Mouse (Mus musculus) liver, embryonic 15.5 days (tissue): ENCODE measurements around the gene Stat2. TPM values are rescaled to one million over a fixed set of nuclear protein-coding genes. Genes with fewer than 3 reads are reported as not detected.
"Not testable (repeated sequence)": the region's sequence is repeated elsewhere in the genome, so short reads cannot be mapped to it uniquely, and the experiment has no call there.

Experiments used
- ATAC-seq: fragments of 200-750 bp; cut with Nextera tagmentation; 2 replicates; pipeline ENCODE4 v1.8.0; 2017; ENCODE audit warnings: moderate number of reproducible peaks, mild to moderate bottlenecking, moderate library complexity; ENCODE audit not compliant: insufficient read depth
- H3K27ac ChIP-seq: fragments of 300-500 bp; sonication (generic); replicated peaks from 2 replicates; pipeline ENCODE4 v1.5.1; 2015; ENCODE audit warnings: mild to moderate bottlenecking, inconsistent platforms
- H3K27me3 ChIP-seq: fragments of 300-500 bp; sonication (generic); 2 replicates; pipeline ENCODE4 v1.6.1; 2015; ENCODE audit warnings: mild to moderate bottlenecking, inconsistent platforms
- H3K36me3 ChIP-seq: fragments of 300-500 bp; sonication (generic); replicated peaks from 2 replicates; pipeline ENCODE4 v1.6.1; 2015; ENCODE audit warnings: moderate library complexity, mild to moderate bottlenecking, inconsistent platforms
- H3K4me1 ChIP-seq: fragments of 300-500 bp; sonication (generic); replicated peaks from 2 replicates; pipeline ENCODE4 v1.6.1; 2015; ENCODE audit warnings: inconsistent platforms
- H3K4me2 ChIP-seq: fragments of 300-500 bp; sonication (generic); 2 replicates; pipeline ENCODE4 v1.6.1; 2015; ENCODE audit warnings: moderate library complexity, mild to moderate bottlenecking, inconsistent platforms
- H3K4me3 ChIP-seq: fragments of 300-500 bp; sonication (generic); replicated peaks from 2 replicates; pipeline ENCODE4 v1.5.1; 2015; ENCODE audit warnings: mild to moderate bottlenecking, inconsistent platforms
- H3K9ac ChIP-seq: fragments of 300-500 bp; sonication (generic); 2 replicates; pipeline ENCODE4 v1.6.1; 2015; ENCODE audit warnings: moderate library complexity, mild to moderate bottlenecking, inconsistent platforms
- H3K9me3 ChIP-seq: fragments of 300-500 bp; sonication (generic); replicated peaks from 2 replicates; pipeline ENCODE4 v1.6.1; 2016; ENCODE audit warnings: inconsistent platforms
- WGBS: fragments of 180-500 bp; shearing (Covaris S2); methylation state at CpG from one replicate; pipeline ENCODE4 v1.1.7; 2015; ENCODE audit warnings: mixed read lengths; ENCODE audit not compliant: insufficient replicate concordance; 5-methylcytosine and 5-hydroxymethylcytosine counted together
- polyA plus RNA-seq: library from polyadenylated mRNA; unstranded; fragments of >200 nt; fragmentation: Nextera tagmentation; extraction: Ambion mirVana; gene quantifications from 2 replicates; pipeline ENCODE4 v1.2.1, GENCODE M21; 2015

Stat2 gene
- polyA plus RNA-seq, 1 experiment from 2014 or later = 6.8 TPM

DNA sequence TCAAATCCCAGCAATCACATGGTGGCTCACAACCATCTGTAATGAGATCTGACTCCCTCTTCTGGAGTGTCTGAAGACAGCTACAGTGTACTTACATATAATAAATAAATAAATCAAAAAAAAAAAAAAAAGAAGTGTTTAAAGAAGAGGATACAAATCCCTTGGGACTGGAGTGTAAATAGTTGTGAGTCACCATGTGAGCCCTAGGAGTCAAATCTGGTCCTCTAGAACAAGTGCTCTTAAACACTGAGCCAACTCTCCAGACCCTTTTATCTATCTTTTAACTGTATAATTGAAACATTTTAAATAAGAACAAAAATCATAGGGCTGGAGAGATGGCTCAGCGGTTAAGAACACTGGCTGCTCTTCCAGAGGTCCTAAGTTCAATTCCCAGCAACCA is 5.0 kb downstream of the Stat2 start:
- H3K27me3 ChIP-seq, H3K27ac ChIP-seq, H3K4me3 ChIP-seq, H3K9ac ChIP-seq, H3K4me2 ChIP-seq, H3K9me3 ChIP-seq, ATAC-seq: not testable (repeated sequence)
- 88% methylated on average over 1 of the region's 1 CpGs for WGBS
- H3K36me3 ChIP-seq = peaks cover 32% of the 10 kb centered on the region
- H3K4me1 ChIP-seq = peaks cover 20% of the 10 kb centered on the region

GRCm38 (mm10) chr10:128278158-128278557 is 7.8 kb downstream of the Stat2 start:
- Histone ChIP-seq H3K4me2 (no peak overlapping the region), H3K27me3 (no peaks in the 10 kb centered on the region), H3K27ac (no peak overlapping the region), H3K9me3 (no peaks in the 10 kb centered on the region), H3K4me3 (no peak overlapping the region), H3K9ac (no peak overlapping the region), H3K4me1 (no peaks in the 10 kb centered on the region), H3K36me3 (peaks cover 58% of the 10 kb centered on the region)
- no peak for ATAC-seq
- 76% methylated on average over 6 of the region's 6 CpGs for WGBS

GRCm38 (mm10) chr10:128280943-128281342 is 10.6 kb downstream of the Stat2 start:
- Histone ChIP-seq H3K4me2 (no peak overlapping the region), H3K27me3 (no peaks in the 10 kb centered on the region), H3K4me3 (no peak overlapping the region), H3K9me3 (no peaks in the 10 kb centered on the region), H3K36me3 (peaks cover 81% of the 10 kb centered on the region), H3K27ac (no peak overlapping the region), H3K9ac (no peak overlapping the region), H3K4me1 (0 out of 2 replicates have a peak, but pooled peaks cover 3% of the 10 kb centered on the region)
- ATAC-seq = no peak
- 72% methylated on average over 6 of the region's 6 CpGs for WGBS

DNA sequence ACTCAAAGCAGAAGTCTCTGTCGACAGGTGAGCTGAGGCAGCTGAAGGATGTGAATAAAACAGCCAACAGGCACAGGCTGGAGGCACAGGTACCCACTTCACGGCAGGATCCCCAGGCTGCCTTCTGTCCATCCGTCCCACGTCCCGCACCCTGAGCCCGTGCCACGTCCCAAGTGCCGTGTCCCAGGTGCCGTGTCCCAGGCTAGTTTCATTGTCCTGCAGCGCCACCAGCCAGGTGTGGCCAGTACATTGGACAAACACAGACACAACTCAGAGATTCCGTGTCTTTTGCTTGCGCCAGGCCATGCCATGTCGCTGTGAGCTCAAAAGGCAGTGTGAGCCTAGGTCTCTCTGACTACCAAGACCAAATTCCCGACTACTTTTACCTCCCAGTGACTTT is 11.3 kb downstream of the Stat2 start:
- Histone ChIP-seq H3K9me3 (no peaks in the 10 kb centered on the region), H3K27me3 (no peaks in the 10 kb centered on the region), H3K4me1 (0 out of 2 replicates have a peak, but pooled peaks cover 3% of the 10 kb centered on the region), H3K4me2 (no peak overlapping the region), H3K9ac (no peak overlapping the region), H3K27ac (no peak overlapping the region), H3K4me3 (no peak overlapping the region), H3K36me3 (peaks cover 81% of the 10 kb centered on the region)
- WGBS = 88% methylated on average over 14 of the region's 14 CpGs
- no peak for ATAC-seq

- no peak overlapping the region for H3K4me2 ChIP-seq
- H3K9me3 ChIP-seq = no peaks in the 10 kb centered on the region
- H3K27me3 ChIP-seq = no peaks in the 10 kb centered on the region
- no peak for ATAC-seq
- 76% methylated on average over 20 of the region's 20 CpGs for WGBS
- H3K4me1 ChIP-seq = 0 out of 2 replicates have a peak, but pooled peaks cover 3% of the 10 kb centered on the region
- H3K4me3 ChIP-seq = no peak overlapping the region
- no peak overlapping the region for H3K27ac ChIP-seq
- H3K36me3 ChIP-seq = peaks cover 85% of the 10 kb centered on the region
- no peak overlapping the region for H3K9ac ChIP-seq
Measured at GRCm38 (mm10) chr10:128282886-128283450, 12.6 kb downstream of the Stat2 start.

DNA sequence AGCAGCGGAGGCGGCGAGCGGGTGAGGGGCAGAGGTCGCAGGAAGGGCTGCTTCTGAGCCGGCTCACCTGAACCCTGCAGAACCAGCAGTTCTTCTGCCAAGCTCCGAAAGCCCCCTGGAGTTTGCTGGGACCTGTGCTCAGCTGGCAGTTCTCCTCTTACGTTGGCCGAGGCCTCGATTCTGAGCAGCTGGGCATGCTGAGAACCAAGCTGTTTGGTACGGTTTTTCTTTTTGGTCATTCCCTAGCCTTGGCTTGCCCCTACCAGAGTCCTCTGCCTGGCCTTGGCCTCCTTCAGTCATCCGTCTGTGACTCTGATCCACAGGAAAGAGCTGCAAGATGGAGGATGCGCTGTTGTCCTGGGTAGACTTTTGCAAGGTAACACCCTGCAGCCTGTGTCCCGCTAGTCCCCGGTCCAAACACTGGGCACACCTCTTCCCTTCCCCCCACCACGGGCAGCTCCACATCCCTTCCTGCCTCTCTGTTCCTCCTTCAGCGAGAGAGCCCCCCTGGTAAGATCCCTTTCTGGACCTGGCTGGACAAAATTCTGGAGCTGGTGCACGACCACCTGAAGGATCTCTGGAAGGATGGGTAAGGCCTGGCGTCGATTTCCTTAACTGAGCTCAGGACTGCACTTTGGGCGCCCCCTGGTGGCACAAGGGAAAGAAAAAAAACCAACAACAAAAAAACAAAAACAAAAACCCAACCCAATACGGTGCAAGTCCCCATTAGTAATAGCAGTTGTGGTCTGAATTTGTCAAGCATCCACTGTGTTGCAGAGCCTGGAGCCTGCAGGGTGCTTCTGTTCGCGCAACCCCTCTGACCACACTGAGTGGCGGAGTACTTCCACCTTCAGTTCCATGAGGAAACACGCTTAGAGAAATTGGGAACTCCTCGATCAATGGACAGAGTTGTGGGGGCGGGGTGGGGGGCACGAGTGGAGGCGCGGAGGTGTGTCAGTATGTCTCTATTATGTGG is 13.5 kb downstream of the Stat2 start:
- Histone ChIP-seq H3K4me3 (no peak overlapping the region), H3K27ac (0 out of 2 replicates have a peak overlapping the region, but pooled peaks have one; percentile 22), H3K9me3 (no peaks in the 10 kb centered on the region), H3K36me3 (peaks cover 88% of the 10 kb centered on the region), H3K4me2 (no peak overlapping the region), H3K27me3 (no peaks in the 10 kb centered on the region), H3K9ac (no peak overlapping the region), H3K4me1 (0 out of 2 replicates have a peak, but pooled peaks cover 3% of the 10 kb centered on the region)
- ATAC-seq = no peak; the same call in 1 of the 2 replicates
- 66% methylated on average over 31 of the region's 31 CpGs for WGBS

- 88% methylated on average over 1 of the region's 1 CpGs for WGBS
- not testable (repeated sequence) for ATAC-seq, H3K4me3 ChIP-seq, H3K4me2 ChIP-seq, H3K27ac ChIP-seq, H3K9me3 ChIP-seq, H3K27me3 ChIP-seq, H3K9ac ChIP-seq, H3K4me1 ChIP-seq
- peaks cover 56% of the 10 kb centered on the region for H3K36me3 ChIP-seq
Measured at GRCm38 (mm10) chr10:128290594-128290993, 20.2 kb downstream of the Stat2 start.

DNA sequence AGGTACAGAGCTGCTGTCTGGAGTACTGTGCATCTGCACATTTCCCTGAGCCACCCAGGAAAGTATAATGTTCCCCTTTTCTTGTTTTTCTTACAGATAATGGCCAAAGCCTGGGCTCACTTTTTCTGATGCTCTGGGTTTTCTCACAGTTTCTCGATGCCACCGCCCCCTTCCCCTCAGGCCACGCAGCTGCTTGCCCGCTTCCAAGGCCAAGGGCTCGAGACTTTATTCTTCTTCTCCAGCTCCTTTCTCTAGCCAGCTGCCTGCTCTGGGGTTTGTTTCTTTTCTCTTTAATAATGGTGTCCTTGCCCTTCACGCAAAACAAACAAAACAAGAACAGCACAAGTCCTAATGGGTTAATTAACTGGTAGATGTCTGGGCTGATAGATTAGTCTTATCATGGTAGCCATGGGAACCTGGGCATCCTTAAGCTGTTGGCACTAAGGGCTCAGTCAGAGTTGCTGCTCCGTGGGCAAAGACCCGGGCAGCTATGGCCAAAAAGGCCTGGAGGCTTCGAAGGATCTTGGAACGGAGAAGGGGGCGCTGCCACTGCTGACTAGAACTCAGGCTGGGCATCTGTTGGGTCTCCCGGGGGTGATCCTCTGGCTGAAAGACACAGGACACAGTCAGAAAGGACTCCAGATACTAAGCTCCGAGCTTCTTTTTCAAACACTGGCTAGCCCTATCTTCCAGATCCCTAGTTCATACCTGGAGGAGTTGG is 26.2 kb downstream of the Stat2 start:
- H3K4me2 ChIP-seq = no peak overlapping the region
- H3K4me1 ChIP-seq = peaks cover 12% of the 10 kb centered on the region
- peaks cover 11% of the 10 kb centered on the region for H3K36me3 ChIP-seq
- no peak for ATAC-seq
- no peaks in the 10 kb centered on the region for H3K9me3 ChIP-seq
- 68% methylated on average over 13 of the region's 13 CpGs for WGBS
- H3K4me3 ChIP-seq = no peak overlapping the region
- H3K27me3 ChIP-seq = no peaks in the 10 kb centered on the region
- no peak overlapping the region for H3K9ac ChIP-seq
- no peak overlapping the region for H3K27ac ChIP-seq

- Histone ChIP-seq H3K36me3 (peaks cover 4% of the 10 kb centered on the region), H3K4me2 (no peak overlapping the region), H3K27me3 (no peaks in the 10 kb centered on the region), H3K4me3 (no peak overlapping the region), H3K9ac (no peak overlapping the region), H3K9me3 (no peaks in the 10 kb centered on the region), H3K27ac (no peak overlapping the region), H3K4me1 (peaks cover 13% of the 10 kb centered on the region)
- no peak for ATAC-seq
- 69% methylated on average over 4 of the region's 4 CpGs for WGBS
Measured at GRCm38 (mm10) chr10:128297221-128297620, 26.9 kb downstream of the Stat2 start.

DNA sequence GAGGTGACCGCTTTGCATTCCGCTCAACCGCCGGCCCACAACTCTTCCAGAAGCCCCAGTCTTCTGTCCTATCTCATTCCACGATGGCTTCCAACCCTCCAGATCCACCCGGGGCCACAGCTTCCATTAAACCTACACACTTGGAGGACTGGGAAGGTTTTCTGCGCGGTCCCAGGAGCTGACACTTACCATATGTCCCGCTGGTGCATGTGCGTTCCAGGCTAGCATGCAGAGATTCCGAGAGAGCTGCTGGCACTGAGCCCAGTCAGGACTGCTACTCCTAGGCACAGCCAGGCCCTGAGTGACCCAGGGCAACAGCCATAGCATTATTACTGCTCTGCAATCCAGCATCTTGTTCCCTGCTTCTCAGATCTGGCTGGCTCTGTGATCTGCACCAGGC is 27.3 kb downstream of the Stat2 start:
- Histone ChIP-seq H3K4me3 (no peak overlapping the region), H3K9ac (no peak overlapping the region)
- ATAC-seq = 0 out of 2 replicates have a peak, but pooled peaks have one; percentile 20

GRCm38 (mm10) chr10:128298243-128298642 is 27.9 kb downstream of the Stat2 start:
- Histone ChIP-seq H3K4me2 (peak overlapping the region; percentile 8; the same call in 1 of the 2 replicates), H3K27me3 (no peaks in the 10 kb centered on the region), H3K4me3 (no peak overlapping the region), H3K36me3 (no peaks in the 10 kb centered on the region), H3K4me1 (peaks cover 17% of the 10 kb centered on the region), H3K27ac (no peak overlapping the region), H3K9ac (no peak overlapping the region), H3K9me3 (no peaks in the 10 kb centered on the region)
- ATAC-seq = no peak
- 37% methylated on average over 6 of the region's 6 CpGs for WGBS

More for the DNA sequence above, 27.3 kb downstream of the Stat2 start:
- Histone ChIP-seq H3K9me3 (no peaks in the 10 kb centered on the region), H3K4me1 (peaks cover 17% of the 10 kb centered on the region), H3K4me2 (no peak overlapping the region), H3K27me3 (no peaks in the 10 kb centered on the region), H3K36me3 (no peaks in the 10 kb centered on the region; the same call in 1 of the 2 replicates), H3K27ac (no peak overlapping the region)
- 75% methylated on average over 11 of the region's 11 CpGs for WGBS
